Mouse (Mus musculus): ENCODE measurements around the gene Hnrnpa3. TPM values are rescaled to one million over a fixed set of nuclear protein-coding genes. Genes with fewer than 3 reads are reported as not detected.

Gene Hnrnpa3
- total and polyA plus RNA-seq, 2 experiments from 2014 or later = 33.9 to 102 TPM

DNA sequence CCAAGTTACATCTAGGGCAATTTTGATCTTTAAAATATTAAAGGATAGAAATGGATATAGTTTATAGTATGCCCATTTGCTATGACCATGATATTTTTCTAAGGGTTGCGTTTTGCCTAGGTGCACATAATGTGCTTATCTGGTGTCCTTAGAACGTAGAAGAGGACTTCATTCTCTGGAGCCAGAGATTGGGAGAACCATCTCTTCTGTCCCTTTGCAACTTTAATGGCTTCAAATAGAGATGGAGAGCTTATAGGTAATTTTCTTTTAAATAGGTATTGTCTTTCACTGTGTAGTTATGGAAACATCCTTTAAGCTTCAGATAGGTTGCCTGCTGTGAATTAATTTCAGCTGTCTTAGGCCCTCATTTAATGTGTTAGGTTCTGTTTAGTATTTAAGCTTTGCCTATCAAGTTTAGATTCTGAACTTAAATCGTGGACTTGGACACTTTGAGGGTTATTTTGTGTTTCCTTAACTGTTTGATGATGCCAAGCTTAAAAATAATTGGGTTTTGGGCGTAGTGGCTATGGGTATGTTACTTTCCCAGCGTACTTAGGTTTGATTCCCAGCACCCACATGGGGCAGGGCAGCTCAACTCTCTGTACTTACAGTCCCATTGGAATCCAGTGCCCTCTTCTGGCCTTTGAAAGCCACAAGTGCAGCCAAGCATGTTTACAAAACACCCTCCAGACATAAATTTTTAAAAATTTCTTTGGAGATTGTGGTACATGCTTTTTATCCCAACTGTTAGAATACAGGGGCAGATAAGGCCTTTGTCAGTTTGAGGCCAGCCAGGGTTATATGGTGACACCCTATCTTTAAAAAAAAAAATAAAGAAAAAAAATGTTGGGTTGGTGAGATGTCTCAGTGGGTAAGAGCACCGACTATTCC, 11.6 kb downstream of the Hnrnpa3 start:
- Histone ChIP-seq H3K4me3 (ENCODE audit: low read depth, low read length) (no peak overlapping the region), H3K36me3 (replicated peaks; ENCODE audit: control insufficient read depth, insufficient read depth, low read length) (peaks cover 8% of the 10 kb centered on the region), H3K9ac (replicated peaks; ENCODE audit: low read depth, low read length) (no peak overlapping the region), H3K27ac (ENCODE audit: low read depth) (no peak overlapping the region), H3K4me1 (ENCODE audit: control insufficient read depth, insufficient read depth) (no peaks in the 10 kb centered on the region), H3K4me2 (ENCODE audit: low read depth, low read length) (no peak overlapping the region), H3K27me3 (ENCODE audit: control insufficient read depth, insufficient read depth, low read length) (no peaks in the 10 kb centered on the region), H3K9me3 (replicated peaks; ENCODE audit: control insufficient read depth, low read length) (no peaks in the 10 kb centered on the region)
- 80% methylated on average over 6 of the region's 6 CpGs for WGBS
- DNase-seq (ENCODE audit: low spot score) (no peak), ATAC-seq (ENCODE audit: insufficient read depth, low read depth) (no peak)
- TF ChIP-seq EP300 (IDR thresholded peaks at IDR 0.05; ENCODE audit: low read depth) (no peak), CTCF (IDR thresholded peaks at IDR 0.05; ENCODE audit: low read depth) (peak; percentile 14; the same call in 1 of the 2 replicates)

DNA sequence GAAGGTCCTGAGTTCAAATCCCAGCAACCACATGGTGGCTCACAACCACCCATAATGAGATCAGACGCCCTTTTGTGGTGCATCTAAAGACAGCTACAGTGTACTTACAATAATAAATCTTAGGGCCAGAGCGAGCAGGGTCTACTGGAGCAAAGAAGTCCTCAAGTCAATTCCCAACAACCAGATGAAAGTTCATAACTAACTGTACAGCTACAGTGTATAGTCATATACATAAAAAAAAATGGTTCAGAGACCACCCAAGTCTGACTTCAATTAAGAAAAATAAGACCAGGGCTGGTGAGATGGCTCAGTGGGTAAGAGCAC, 12.2 kb downstream of the Hnrnpa3 start:
- ATAC-seq (ENCODE audit: insufficient read depth, low read depth) (no peak), DNase-seq (ENCODE audit: low spot score) (no peak)
- Histone ChIP-seq H3K4me1 (ENCODE audit: control insufficient read depth, insufficient read depth) (no peaks in the 10 kb centered on the region), H3K4me3 (ENCODE audit: low read depth, low read length) (no peak overlapping the region), H3K9ac (replicated peaks; ENCODE audit: low read depth, low read length) (no peak overlapping the region), H3K27ac (ENCODE audit: low read depth) (no peak overlapping the region), H3K36me3 (replicated peaks; ENCODE audit: control insufficient read depth, insufficient read depth, low read length) (peaks cover 14% of the 10 kb centered on the region), H3K27me3 (ENCODE audit: control insufficient read depth, insufficient read depth, low read length) (no peaks in the 10 kb centered on the region), H3K9me3 (replicated peaks; ENCODE audit: control insufficient read depth, low read length) (no peaks in the 10 kb centered on the region), H3K4me2 (ENCODE audit: low read depth, low read length) (no peak overlapping the region)
- 90% methylated on average over 2 of the region's 2 CpGs for WGBS
- no peak for TF ChIP-seq EP300 (IDR thresholded peaks at IDR 0.05; ENCODE audit: low read depth)
- no peak for TF ChIP-seq CTCF (IDR thresholded peaks at IDR 0.05; ENCODE audit: low read depth)

GRCm38 (mm10) chr2:75672561-75672960, 13.5 kb downstream of the Hnrnpa3 start:
- Histone ChIP-seq H3K9me3 (replicated peaks; ENCODE audit: control insufficient read depth, low read length) (no peaks in the 10 kb centered on the region), H3K36me3 (replicated peaks; ENCODE audit: control insufficient read depth, insufficient read depth, low read length) (peaks cover 26% of the 10 kb centered on the region), H3K27me3 (ENCODE audit: control insufficient read depth, insufficient read depth, low read length) (no peaks in the 10 kb centered on the region), H3K4me3 (ENCODE audit: low read depth, low read length) (no peak overlapping the region), H3K4me2 (ENCODE audit: low read depth, low read length) (no peak overlapping the region), H3K27ac (ENCODE audit: low read depth) (no peak overlapping the region), H3K9ac (replicated peaks; ENCODE audit: low read depth, low read length) (no peak overlapping the region), H3K4me1 (ENCODE audit: control insufficient read depth, insufficient read depth) (no peaks in the 10 kb centered on the region)
- TF ChIP-seq EP300 (IDR thresholded peaks at IDR 0.05; ENCODE audit: low read depth) (no peak), CTCF (IDR thresholded peaks at IDR 0.05; ENCODE audit: low read depth) (no peak)
- ATAC-seq (ENCODE audit: insufficient read depth, low read depth) (no peak), DNase-seq (ENCODE audit: low spot score) (no peak)
- 66% methylated on average over 3 of the region's 3 CpGs for WGBS

DNA sequence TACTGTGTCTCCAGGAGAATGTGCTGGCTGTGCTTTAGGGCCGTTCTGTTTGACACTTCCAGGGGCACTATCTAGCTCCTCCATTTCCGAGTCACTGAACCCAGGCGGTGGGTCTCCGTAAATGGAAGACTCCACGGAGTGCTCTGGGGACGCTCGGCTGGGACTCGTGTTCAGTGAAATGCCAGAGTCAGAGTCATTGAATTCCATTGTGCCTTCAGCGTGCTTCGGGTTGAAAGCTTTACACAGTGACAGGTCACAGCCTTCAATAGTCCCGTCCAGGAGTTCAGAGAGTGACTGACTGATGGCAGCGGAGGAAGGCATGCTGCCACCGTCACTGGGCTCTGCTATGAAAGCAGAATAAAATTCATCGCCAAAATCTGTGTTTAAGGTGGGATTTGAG, 17.5 kb downstream of the Hnrnpa3 start:
- H3K4me3 ChIP-seq (ENCODE audit: low read depth, low read length) = no peak overlapping the region
- H3K27ac ChIP-seq (ENCODE audit: low read depth) = peak overlapping the region; percentile 52
- H3K36me3 ChIP-seq (replicated peaks; ENCODE audit: control insufficient read depth, insufficient read depth, low read length) = peaks cover 38% of the 10 kb centered on the region
- 42% methylated on average over 14 of the region's 14 CpGs for WGBS
- DNase-seq (ENCODE audit: low spot score) (no peak), ATAC-seq (ENCODE audit: insufficient read depth, low read depth) (peak; percentile 71)
- no peaks in the 10 kb centered on the region for H3K27me3 ChIP-seq (ENCODE audit: control insufficient read depth, insufficient read depth, low read length)
- peaks cover under 1% of the 10 kb centered on the region; the same call in 1 of the 2 replicates for H3K4me1 ChIP-seq (ENCODE audit: control insufficient read depth, insufficient read depth)
- TF ChIP-seq EP300 (IDR thresholded peaks at IDR 0.05; ENCODE audit: low read depth) (no peak), CTCF (IDR thresholded peaks at IDR 0.05; ENCODE audit: low read depth) (no peak)
- no peak overlapping the region; the same call in 1 of the 2 replicates for H3K4me2 ChIP-seq (ENCODE audit: low read depth, low read length)
- no peaks in the 10 kb centered on the region for H3K9me3 ChIP-seq (replicated peaks; ENCODE audit: control insufficient read depth, low read length)
- H3K9ac ChIP-seq (replicated peaks; ENCODE audit: low read depth, low read length) = no peak overlapping the region

DNA sequence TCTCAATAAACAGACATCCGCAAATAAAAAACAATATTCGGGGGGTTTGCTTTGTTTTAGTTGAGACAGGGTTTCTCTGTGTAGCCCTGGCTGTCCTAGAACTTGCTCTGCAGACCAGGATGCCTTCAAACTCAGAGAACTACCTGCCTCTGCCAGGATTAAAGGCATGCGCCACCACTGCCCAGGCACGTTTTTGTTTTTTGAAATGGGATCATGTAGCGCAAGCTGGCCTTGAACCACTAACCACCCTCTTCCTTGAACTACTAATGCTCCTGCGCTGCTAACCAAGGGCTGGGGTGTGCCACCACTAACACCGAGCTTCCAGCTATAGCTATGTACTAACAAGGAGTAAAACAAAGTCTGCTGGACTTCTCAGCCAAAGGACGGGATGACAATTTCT, 20.9 kb downstream of the Hnrnpa3 start:
- no peak overlapping the region for H3K27ac ChIP-seq (ENCODE audit: low read depth)
- H3K4me2 ChIP-seq (ENCODE audit: low read depth, low read length) = no peak overlapping the region
- DNase-seq (ENCODE audit: low spot score) (no peak), ATAC-seq (ENCODE audit: insufficient read depth, low read depth) (no peak)
- peaks cover 30% of the 10 kb centered on the region for H3K36me3 ChIP-seq (replicated peaks; ENCODE audit: control insufficient read depth, insufficient read depth, low read length)
- WGBS = 92% methylated on average over 8 of the region's 8 CpGs
- H3K4me1 ChIP-seq (ENCODE audit: control insufficient read depth, insufficient read depth) = peaks cover 20% of the 10 kb centered on the region
- H3K9ac ChIP-seq (replicated peaks; ENCODE audit: low read depth, low read length) = no peak overlapping the region
- TF ChIP-seq EP300 (IDR thresholded peaks at IDR 0.05; ENCODE audit: low read depth) (no peak), CTCF (IDR thresholded peaks at IDR 0.05; ENCODE audit: low read depth) (no peak)
- no peaks in the 10 kb centered on the region for H3K9me3 ChIP-seq (replicated peaks; ENCODE audit: control insufficient read depth, low read length)
- H3K4me3 ChIP-seq (ENCODE audit: low read depth, low read length) = no peak overlapping the region
- no peaks in the 10 kb centered on the region for H3K27me3 ChIP-seq (ENCODE audit: control insufficient read depth, insufficient read depth, low read length)

Measured in heart, postnatal 0 days (tissue).